Mouse (Mus musculus): ENCODE results near the gene Gm2035.
"Not testable (repeated sequence)": the region's sequence is repeated elsewhere in the genome, so short reads cannot be mapped to it uniquely, and the experiment has no call there.

The Gm2035 gene

GRCm38 (mm10) chr12:87919721-87920120 lies at the start of gene Gm2035:
Gene Gm2035 (minus strand): TSS chr12:87919857.
- not testable (repeated sequence) for DNase-seq

- not testable (repeated sequence) for DNase-seq
Observed at GRCm38 (mm10) chr12:87953780-87954179, 34.1 kb upstream of the Gm2035 start, which contains the start of gene Gm2042. Gene Gm2042 (plus strand): TSS chr12:87954080.

GRCm38 (mm10) chr12:87895070-87895469 lies 24.6 kb downstream of the Gm2035 start, which contains the start of gene Gm2022:
Gene Gm2022 (plus strand): TSS chr12:87895370.
- DNase-seq = not testable (repeated sequence)

- DNase-seq = not testable (repeated sequence)
Observed at GRCm38 (mm10) chr12:87873772-87874171, 45.9 kb downstream of the Gm2035 start, which contains the start of gene Gm2016. Gene Gm2016 (plus strand): TSS chr12:87874072.

All from cerebellum, adult 9-10 months (tissue).